Mouse (Mus musculus): ENCODE results near the gene Dst. TPM values are rescaled to one million over a fixed set of nuclear protein-coding genes. Genes with fewer than 3 reads are reported as not detected.

Gene Dst
- polyA plus RNA-seq (2012; rRNA removed) (4.3 and 5.0 TPM in 2 replicates), polyA plus RNA-seq (2014; fragmentation: Nextera tagmentation; extraction: Ambion mirVana) (4.3 and 4.9 TPM in 2 replicates)

DNA sequence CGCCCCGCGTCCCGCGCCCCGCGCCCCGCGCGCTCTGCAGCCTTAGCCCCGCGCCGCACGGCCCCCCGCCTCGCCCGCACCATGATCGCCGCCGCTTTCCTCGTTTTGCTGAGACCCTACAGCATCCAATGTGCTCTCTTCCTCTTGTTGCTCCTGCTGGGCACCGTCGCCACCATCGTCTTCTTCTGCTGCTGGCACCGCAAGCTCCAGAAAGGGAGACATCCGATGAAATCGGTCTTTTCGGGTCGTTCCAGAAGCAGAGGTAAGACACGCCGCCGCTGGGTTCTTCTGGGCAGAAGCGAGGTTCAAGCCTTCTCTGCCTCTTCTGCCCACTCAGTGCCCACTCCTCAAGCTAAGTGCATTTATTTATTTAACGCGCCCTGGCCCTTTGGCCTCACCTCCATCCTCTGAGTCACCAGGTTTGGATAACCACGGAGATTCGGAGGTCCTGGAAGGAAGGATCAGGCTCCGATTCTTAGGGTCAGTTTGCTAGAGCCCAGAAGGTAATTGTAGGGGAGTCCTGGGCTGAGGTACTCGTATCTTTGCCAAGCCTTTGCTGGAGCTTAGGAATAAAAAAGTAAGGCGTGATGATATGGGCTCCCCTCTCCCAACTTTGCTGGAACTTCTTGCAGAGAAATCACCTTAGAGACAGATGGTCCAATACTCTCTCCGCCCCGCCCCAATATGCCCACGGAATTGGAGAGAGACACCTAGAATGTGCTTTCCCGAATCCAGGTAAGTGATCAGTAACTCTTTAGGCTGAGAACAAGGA, at the start of gene Dst:
Gene Dst, plus strand, starts transcription at position 35 of the 772 bp plus-strand sequence.
- Histone ChIP-seq H3K27ac (no peak within 1 kb of the TSS), H3K4me2 (ENCODE audit: low read depth) (peak within 1 kb of the TSS; percentile 56), H3K4me1 (replicated peaks; ENCODE audit: control insufficient read depth in 2 of 2, insufficient read depth in 2 of 2, low read length in 1 of 2) (peaks cover 0 to 3% of the 10 kb centered on the region in 2 experiments; a peak in 1 of 4 replicates), H3K9ac (replicated peaks) (peak within 1 kb of the TSS; percentile 18; the same call in 1 of the 2 replicates), H3K27me3 (ENCODE audit: control insufficient read depth, insufficient read depth, low read length) (peaks cover 45% of the 10 kb centered on the region), H3K4me3 (ENCODE audit: insufficient read depth in 1 of 2, low read depth in 2 of 2, low read length in 2 of 2) (peak within 1 kb of the TSS; percentile 51 to 58), H3K9me3 (ENCODE audit: control insufficient read depth, low read length) (no peaks in the 10 kb centered on the region), H3K36me3 (replicated peaks; ENCODE audit: control insufficient read depth, insufficient read depth, low read depth) (no peaks in the 10 kb centered on the region)
- DNase-seq (ENCODE audit: low read depth in 3 of 3, low spot score in 3 of 3): no peak
- WGBS (ENCODE audit: insufficient replicate concordance): 4% methylated on average over 43 of the region's 44 CpGs
- TF ChIP-seq EP300 (IDR thresholded peaks at IDR 0.05; ENCODE audit: low read depth): no peak
- no peak for TF ChIP-seq CTCF (IDR thresholded peaks at IDR 0.05; ENCODE audit: low read depth)
- ATAC-seq (ENCODE audit: insufficient read depth): no peak

DNA sequence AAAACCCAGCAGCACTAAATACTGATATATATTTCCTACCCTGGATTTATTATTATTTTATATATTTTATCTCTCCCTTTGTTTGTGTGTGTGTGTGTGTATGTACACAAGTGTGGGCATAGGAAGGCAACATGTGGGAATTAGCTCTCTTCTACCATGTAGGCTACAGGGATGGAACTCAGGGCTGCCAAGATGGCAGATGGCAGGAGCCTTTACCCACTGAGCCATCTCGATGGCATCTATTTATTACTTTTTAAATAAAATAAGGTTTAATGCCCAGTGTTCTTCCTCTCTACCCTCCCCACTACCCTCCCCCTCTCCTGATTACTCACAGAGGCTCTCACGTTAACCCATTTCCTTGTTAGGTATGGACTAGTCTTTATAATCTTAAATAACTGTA, 39.0 kb upstream of the Dst start:
- Histone ChIP-seq H3K27me3 (ENCODE audit: control insufficient read depth, insufficient read depth, low read length) (no peaks in the 10 kb centered on the region), H3K36me3 (replicated peaks; ENCODE audit: control insufficient read depth, insufficient read depth, low read depth) (no peaks in the 10 kb centered on the region), H3K9me3 (ENCODE audit: control insufficient read depth, low read length) (no peaks in the 10 kb centered on the region), H3K4me1 (replicated peaks; ENCODE audit: control insufficient read depth in 2 of 2, insufficient read depth in 2 of 2, low read length in 1 of 2) (no peaks in the 10 kb centered on the region), H3K4me2 (ENCODE audit: low read depth) (no peak overlapping the region), H3K4me3 (ENCODE audit: insufficient read depth in 1 of 2, low read depth in 2 of 2, low read length in 2 of 2) (no peak overlapping the region), H3K27ac (no peak overlapping the region), H3K9ac (replicated peaks) (no peak overlapping the region)
- TF ChIP-seq CTCF (IDR thresholded peaks at IDR 0.05; ENCODE audit: low read depth): no peak
- WGBS (ENCODE audit: insufficient replicate concordance): 56% methylated on average over 2 of the region's 2 CpGs
- ATAC-seq (ENCODE audit: insufficient read depth) (no peak), DNase-seq (ENCODE audit: low read depth in 3 of 3, low spot score in 3 of 3) (no peak)

DNA sequence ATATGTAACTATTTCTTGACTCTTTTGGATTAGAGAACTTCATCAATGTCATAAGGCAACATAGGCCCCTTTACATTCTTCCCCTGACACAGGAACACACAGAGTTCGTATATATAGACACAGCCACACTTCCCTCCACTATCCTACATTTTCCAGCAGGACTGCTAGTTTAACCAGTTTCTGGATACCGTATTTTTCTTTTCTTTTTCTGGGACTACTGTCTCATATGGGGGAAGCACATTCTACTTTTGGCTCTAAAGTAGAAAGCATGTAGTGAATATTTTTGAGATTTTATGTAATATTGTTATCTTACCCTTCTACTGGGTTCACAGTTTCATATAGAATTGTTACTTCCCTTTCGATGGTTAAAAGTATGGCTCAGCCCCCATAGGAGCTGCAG, 38.6 kb upstream of the Dst start:
- ATAC-seq (ENCODE audit: insufficient read depth) (no peak), DNase-seq (ENCODE audit: low read depth in 3 of 3, low spot score in 3 of 3) (no peak)
- H3K27me3 ChIP-seq (ENCODE audit: control insufficient read depth, insufficient read depth, low read length): no peaks in the 10 kb centered on the region
- H3K9me3 ChIP-seq (ENCODE audit: control insufficient read depth, low read length): no peaks in the 10 kb centered on the region
- 48% methylated on average over 3 of the region's 3 CpGs for WGBS (ENCODE audit: insufficient replicate concordance)
- no peak overlapping the region for H3K4me3 ChIP-seq (ENCODE audit: insufficient read depth in 1 of 2, low read depth in 2 of 2, low read length in 2 of 2)
- no peak overlapping the region for H3K9ac ChIP-seq (replicated peaks)
- no peaks in the 10 kb centered on the region for H3K36me3 ChIP-seq (replicated peaks; ENCODE audit: control insufficient read depth, insufficient read depth, low read depth)
- H3K4me1 ChIP-seq (replicated peaks; ENCODE audit: control insufficient read depth in 2 of 2, insufficient read depth in 2 of 2, low read length in 1 of 2): no peaks in the 10 kb centered on the region
- no peak overlapping the region for H3K4me2 ChIP-seq (ENCODE audit: low read depth)
- H3K27ac ChIP-seq: no peak overlapping the region
- TF ChIP-seq EP300 (IDR thresholded peaks at IDR 0.05; ENCODE audit: low read depth) (no peak), CTCF (IDR thresholded peaks at IDR 0.05; ENCODE audit: low read depth) (no peak)

DNA sequence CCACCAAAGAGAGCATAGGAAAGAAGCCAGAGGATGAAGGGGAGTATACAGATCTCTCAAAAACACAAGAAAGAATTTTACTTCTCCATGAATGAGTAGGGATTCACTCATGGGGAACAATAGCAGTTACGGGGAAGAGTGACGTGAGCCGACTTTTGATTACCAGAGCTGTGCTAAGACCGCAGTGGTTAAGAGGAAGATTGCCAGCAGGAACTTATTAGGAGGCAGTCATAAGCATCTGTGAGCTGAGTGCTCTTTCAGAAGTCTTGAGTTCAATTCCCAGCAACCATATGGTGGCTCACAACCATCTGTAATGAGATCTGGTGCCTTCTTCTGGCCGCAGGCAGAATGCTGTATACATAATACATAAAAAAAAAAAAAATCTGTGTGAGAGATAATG, 34.5 kb upstream of the Dst start:
- Histone ChIP-seq H3K9ac (replicated peaks) (no peak overlapping the region), H3K9me3 (ENCODE audit: control insufficient read depth, low read length) (no peaks in the 10 kb centered on the region), H3K4me2 (ENCODE audit: low read depth) (no peak overlapping the region), H3K4me1 (replicated peaks; ENCODE audit: control insufficient read depth in 2 of 2, insufficient read depth in 2 of 2, low read length in 1 of 2) (no peaks in the 10 kb centered on the region), H3K4me3 (ENCODE audit: insufficient read depth in 1 of 2, low read depth in 2 of 2, low read length in 2 of 2) (no peak overlapping the region), H3K27ac (no peak overlapping the region), H3K27me3 (ENCODE audit: control insufficient read depth, insufficient read depth, low read length) (no peaks in the 10 kb centered on the region), H3K36me3 (replicated peaks; ENCODE audit: control insufficient read depth, insufficient read depth, low read depth) (no peaks in the 10 kb centered on the region)
- no peak for ATAC-seq (ENCODE audit: insufficient read depth)
- no peak for TF ChIP-seq EP300 (IDR thresholded peaks at IDR 0.05; ENCODE audit: low read depth)
- TF ChIP-seq CTCF (IDR thresholded peaks at IDR 0.05; ENCODE audit: low read depth): no peak
- WGBS (ENCODE audit: insufficient replicate concordance): 63% methylated on average over 5 of the region's 5 CpGs
- no peak for DNase-seq (ENCODE audit: low read depth in 3 of 3, low spot score in 3 of 3)

DNA sequence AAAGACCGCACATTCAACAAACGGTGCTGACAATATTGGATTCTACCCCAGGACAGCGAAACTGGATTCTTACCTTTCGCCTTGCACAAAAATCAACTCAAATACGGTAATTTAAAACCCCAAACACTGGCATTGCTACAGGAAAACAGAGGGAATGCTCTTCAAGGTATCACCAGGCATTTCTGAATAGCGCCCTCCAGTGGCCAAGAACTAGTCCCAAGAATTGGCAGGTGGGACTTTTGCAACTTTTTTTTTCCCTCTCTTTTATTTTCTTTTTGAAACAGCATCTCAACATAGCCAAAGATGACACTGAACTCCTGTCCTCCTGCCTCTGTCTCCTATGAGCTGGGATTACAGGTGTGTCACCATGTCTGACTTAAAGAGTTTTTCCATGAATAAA, 32.3 kb upstream of the Dst start:
- no peak overlapping the region for H3K4me2 ChIP-seq (ENCODE audit: low read depth)
- DNase-seq (ENCODE audit: low read depth in 3 of 3, low spot score in 3 of 3) (peak in 2 of 3 experiments; percentile 7 to 19), ATAC-seq (ENCODE audit: insufficient read depth) (no peak)
- H3K9me3 ChIP-seq (ENCODE audit: control insufficient read depth, low read length): no peaks in the 10 kb centered on the region
- H3K27ac ChIP-seq: no peak overlapping the region
- H3K4me3 ChIP-seq (ENCODE audit: insufficient read depth in 1 of 2, low read depth in 2 of 2, low read length in 2 of 2): no peak overlapping the region
- no peak for TF ChIP-seq EP300 (IDR thresholded peaks at IDR 0.05; ENCODE audit: low read depth)
- TF ChIP-seq CTCF (IDR thresholded peaks at IDR 0.05; ENCODE audit: low read depth): peak; percentile 51; the same call in 1 of the 2 replicates
- no peaks in the 10 kb centered on the region for H3K4me1 ChIP-seq (replicated peaks; ENCODE audit: control insufficient read depth in 2 of 2, insufficient read depth in 2 of 2, low read length in 1 of 2)
- H3K9ac ChIP-seq (replicated peaks): no peak overlapping the region
- no peaks in the 10 kb centered on the region for H3K27me3 ChIP-seq (ENCODE audit: control insufficient read depth, insufficient read depth, low read length)
- no peaks in the 10 kb centered on the region for H3K36me3 ChIP-seq (replicated peaks; ENCODE audit: control insufficient read depth, insufficient read depth, low read depth)
- WGBS (ENCODE audit: insufficient replicate concordance): 40% methylated on average over 6 of the region's 6 CpGs

Measured in liver, embryonic 14.5 days (tissue).